Mouse (Mus musculus): ENCODE results near the gene Lcn2. TPM values are rescaled to one million over a fixed set of nuclear protein-coding genes. Genes with fewer than 3 reads are reported as not detected.

Lcn2 gene
- total RNA-seq, 2 experiments from 2014 or later = 4.8 to 5.6 TPM

- no peak for DNase-seq
Observed at GRCm38 (mm10) chr2:32344056-32344455, 44.0 kb downstream of the Lcn2 start.

DNA sequence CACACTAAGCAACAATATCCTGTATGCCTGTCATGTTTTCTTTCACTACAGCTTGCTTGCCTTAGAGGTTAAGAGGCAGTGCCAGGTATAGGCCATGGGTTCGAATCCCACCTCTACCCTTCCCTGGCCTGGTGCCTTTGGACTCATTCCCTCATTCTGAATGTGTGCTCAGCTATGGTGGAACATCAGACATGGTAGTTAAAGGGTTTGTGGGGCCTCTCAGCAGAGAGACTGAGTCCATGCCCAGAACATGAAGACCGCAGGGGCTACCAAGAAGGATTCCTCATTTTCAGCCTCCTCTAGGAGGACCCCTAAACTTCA, 44.7 kb downstream of the Lcn2 start:
- DNase-seq = no peak

GRCm38 (mm10) chr2:32342539-32343350, 45.3 kb downstream of the Lcn2 start:
- DNase-seq = peak; percentile 67 to 83

- DNase-seq = no peak
Observed at GRCm38 (mm10) chr2:32342039-32342438, 46.0 kb downstream of the Lcn2 start.

DNA sequence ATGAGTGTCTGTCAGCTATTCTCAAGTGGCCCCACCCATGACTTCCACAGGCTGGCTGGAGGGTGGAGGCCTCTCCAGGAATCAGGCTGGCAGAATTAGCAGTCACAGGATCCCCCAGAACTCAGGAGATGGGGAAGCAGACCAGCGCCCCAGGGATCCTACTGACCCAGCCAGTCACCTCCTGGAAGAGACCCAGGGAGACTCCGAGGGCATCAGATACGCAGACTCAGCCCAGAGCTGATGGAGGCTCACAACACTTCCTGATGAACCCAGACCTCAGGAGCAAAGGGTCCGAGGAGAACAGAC, 46.5 kb downstream of the Lcn2 start:
- DNase-seq = no peak

DNA sequence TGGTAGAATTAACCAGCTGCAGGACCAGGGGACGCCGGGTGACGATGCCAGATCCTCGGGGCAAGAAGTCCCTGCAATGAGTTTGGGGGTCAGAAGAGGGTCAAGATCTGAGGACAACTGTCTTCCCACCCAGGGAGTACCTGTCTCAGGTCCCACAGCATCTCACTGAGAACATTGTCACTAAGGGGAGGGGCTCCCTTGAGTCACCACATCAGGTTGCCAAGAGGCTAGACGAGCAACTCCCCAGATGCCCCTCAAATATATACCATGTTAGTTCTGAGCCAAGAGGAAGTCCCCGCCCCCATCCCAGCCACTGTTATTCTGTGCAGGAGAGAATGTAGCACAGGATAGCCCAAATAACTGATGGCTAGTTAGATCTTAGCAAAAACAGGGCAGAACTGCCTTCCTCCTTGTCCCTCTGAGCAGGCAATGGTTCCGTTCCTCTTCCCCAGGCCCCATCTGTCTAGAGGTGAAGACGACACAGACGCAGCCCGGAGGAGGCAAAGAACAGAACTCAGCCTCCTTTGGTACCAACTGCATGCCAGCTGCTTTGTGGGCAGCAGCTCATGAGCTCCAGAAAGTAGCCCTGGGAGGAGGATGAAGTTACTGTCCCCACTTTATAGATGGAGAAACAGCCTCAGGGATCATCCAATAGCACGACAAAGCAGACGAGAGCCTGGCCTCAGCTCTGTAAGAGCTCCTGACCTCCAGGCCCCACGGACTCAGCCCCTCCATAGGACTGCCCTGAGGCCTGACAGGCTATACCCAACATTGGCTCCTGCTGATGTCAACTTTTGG, 47.0 kb downstream of the Lcn2 start:
- DNase-seq = no peak

- DNase-seq = no peak
Observed at GRCm38 (mm10) chr2:32339912-32340642, 48.0 kb downstream of the Lcn2 start.

DNA sequence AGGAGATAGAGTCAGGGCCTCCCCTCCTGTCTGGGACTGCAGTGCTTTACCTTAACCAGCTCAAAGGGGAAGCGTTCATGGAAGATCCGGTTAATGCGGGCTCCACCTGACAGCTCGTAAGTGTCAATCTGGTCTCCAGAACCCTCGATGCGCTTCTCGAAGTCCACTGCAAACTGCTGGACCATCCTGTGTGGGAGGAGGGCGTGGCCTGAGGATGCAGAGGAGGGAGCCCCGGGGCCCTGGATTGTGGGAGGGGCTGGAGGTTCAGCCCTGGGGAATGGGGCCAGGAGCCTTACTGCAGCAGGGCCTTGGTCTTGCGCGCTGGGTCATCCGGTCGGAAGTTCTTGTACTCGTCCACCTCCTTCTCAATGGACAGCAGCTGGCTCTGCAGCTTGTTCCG, 52.2 kb downstream of the Lcn2 start:
- DNase-seq = no peak

Other genes starting within 250 kb of the Lcn2 start
- 10 to 100 TPM; 83.5 to 86.2 TPM for gene Prrc2b, start 237.2 kb downstream of the Lcn2 start, total RNA-seq (2021)
- gene Pomt1, start 151.7 kb downstream of the Lcn2 start, total RNA-seq (2021) = 10 to 100 TPM; 13.7 to 17.8 TPM
- gene Uck1, start 128.1 kb downstream of the Lcn2 start, total RNA-seq (2021) = 10 to 100 TPM; 20.3 to 26.7 TPM
- 10 to 100 TPM; 67.6 to 75.5 TPM for gene Golga2, start 100.9 kb downstream of the Lcn2 start, total RNA-seq (2021)
- 100 to 1,000 TPM; 214 to 232 TPM for gene Swi5, start 100.2 kb downstream of the Lcn2 start, total RNA-seq (2021)
- 10 to 100 TPM; 19.1 to 27.2 TPM for gene Ciz1, start 35.9 kb downstream of the Lcn2 start, total RNA-seq (2021)
- 1 to 10 TPM; 3.6 to 4.4 TPM for gene Dnm1, start 34.9 kb downstream of the Lcn2 start, total RNA-seq (2021)
- 10 to 100 TPM; 43.2 to 50.5 TPM for gene 1110008P14Rik, start 6.3 kb downstream of the Lcn2 start, total RNA-seq (2021)
- gene Ptges2, start 7.6 kb upstream of the Lcn2 start, total RNA-seq (2021) = 10 to 100 TPM; 60.2 to 68.5 TPM
- 1 to 10 TPM; 3.0 to 3.1 TPM for gene Naif1, start 62.2 kb upstream of the Lcn2 start, total RNA-seq (2021)
- gene Slc25a25, start 63.2 kb upstream of the Lcn2 start, total RNA-seq (2021) = 10 to 100 TPM in 1 of 2 experiments, 1 to 10 TPM in 1; 8.4 to 11.5 TPM
- gene Fam102a, start 147.1 kb upstream of the Lcn2 start, total RNA-seq (2021) = 1 to 10 TPM; 4.9 to 5.9 TPM
- 10 to 100 TPM; 14.0 to 20.2 TPM for gene Dpm2, start 182.6 kb upstream of the Lcn2 start, total RNA-seq (2021)
- not detected for gene Pip5kl1, start 186.5 kb upstream of the Lcn2 start, total RNA-seq (2021)
- gene 9430097D07Rik, start 187.4 kb upstream of the Lcn2 start, total RNA-seq (2021) = not detected
- gene St6galnac4, start 198.8 kb upstream of the Lcn2 start, total RNA-seq (2021) = 10 to 100 TPM; 14.7 to 16.1 TPM
- gene St6galnac6, start 211.5 kb upstream of the Lcn2 start, total RNA-seq (2021) = 100 to 1,000 TPM; 108 to 117 TPM
- 100 to 1,000 TPM; 654 to 691 TPM for gene Ak1, start 233.5 kb upstream of the Lcn2 start, total RNA-seq (2021)

All from heart, adult 18-20 months (tissue).